14 mouse cellular contexts compared by ENCODE assay signal in genomic region chr1:124790130-124790529, GRCm38 (mm10).
"Had no signal": no experiment of that assay in that cellular context is flagged by ENCODE, and none has a peak within 500 bp of the region (broad histone marks: within the 10 kb centered on the region; RNA-seq: fewer than 3 reads in every experiment).

No protein-coding gene starts in this region.

- H3K36me3 ChIP-seq: limb, embryonic 10.5 days; limb, embryonic 13.5 days; liver, embryonic 12.5 days; liver, embryonic 15.5 days; lung, embryonic 15.5 days had no signal

- H3K4me1 ChIP-seq: limb, embryonic 10.5 days; limb, embryonic 13.5 days; liver, embryonic 12.5 days; liver, embryonic 15.5 days; lung, embryonic 15.5 days had no signal

- H3K9ac ChIP-seq: limb, embryonic 13.5 days; liver, embryonic 12.5 days; liver, embryonic 15.5 days; lung, embryonic 15.5 days had no signal

- H3K4me3 ChIP-seq: limb, embryonic 10.5 days; limb, embryonic 13.5 days; liver, embryonic 12.5 days; liver, embryonic 15.5 days; lung, embryonic 15.5 days had no signal

- H3K27me3 ChIP-seq: limb, embryonic 13.5 days; liver, embryonic 12.5 days; liver, embryonic 15.5 days; lung, embryonic 15.5 days had no signal

- H3K9me3 ChIP-seq: limb, embryonic 10.5 days; limb, embryonic 13.5 days; liver, embryonic 12.5 days; liver, embryonic 15.5 days; lung, embryonic 15.5 days had no signal

- H3K4me2 ChIP-seq: limb, embryonic 13.5 days; liver, embryonic 12.5 days; liver, embryonic 15.5 days; lung, embryonic 15.5 days; midbrain, embryonic 11.5 days had no signal

- ATAC-seq: liver, embryonic 12.5 days had no signal

- H3K27ac ChIP-seq: limb, embryonic 10.5 days; limb, embryonic 13.5 days; liver, embryonic 12.5 days; liver, embryonic 15.5 days; lung, embryonic 15.5 days had no signal

- DNase-seq: kidney, postnatal 14 days; liver; lung, adult 18-20 months; lung, postnatal 14 days; lung, postnatal 4 days; midbrain, embryonic 14.5 days; thymus, adult 18-20 months; thymus, postnatal 36 days had no signal
